Mouse (Mus musculus) megakaryocyte-erythroid progenitor cell, adult 5-6 weeks (primary cell): ENCODE results near the gene Cpeb1. TPM values are rescaled to one million over a fixed set of nuclear protein-coding genes. Genes with fewer than 3 reads are reported as not detected.

Experiments used
- ATAC-seq: replicated peaks from 2 replicates; pipeline ENCODE4 v1.8.0; 2016; ENCODE audit warnings: mild to moderate bottlenecking, inconsistent platforms; ENCODE audit not compliant: severe bottlenecking, poor library complexity, low FRiP score, low TSS enrichment
- total RNA-seq, 2 experiments: library from RNA; stranded (forward) in 1 of 2; stranded (reverse) in 1 of 2; fragments of 200-1000, 215-1000 nt in 1 of 2; fragments of >200 nt in 1 of 2; fragmentation: Nextera tagmentation in 1 of 2; gene quantifications; 2 replicates each; pipeline ENCODE4 v1.2.3; 2014 to 2017

Gene Cpeb1
- total RNA-seq, 2 experiments from 2014 or later, result not detected

DNA sequence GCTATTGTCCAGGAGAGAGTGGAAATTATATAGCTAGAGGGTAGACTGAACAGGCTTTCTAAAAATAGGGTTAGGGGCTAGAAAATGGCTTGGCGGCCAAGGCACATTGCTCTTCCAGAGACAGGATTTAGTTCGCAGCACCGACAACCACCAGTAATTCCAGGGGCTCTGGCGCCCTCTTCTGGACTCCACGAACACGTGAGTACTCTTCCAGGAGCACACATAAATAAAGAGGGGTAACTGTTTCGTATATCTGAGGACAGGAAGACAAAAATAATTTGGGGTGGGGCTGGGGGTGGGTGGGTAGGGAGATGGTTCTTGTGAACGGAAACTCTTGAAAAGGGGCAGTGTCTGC is 118.9 kb downstream of the Cpeb1 start:
- no peak for ATAC-seq

DNA sequence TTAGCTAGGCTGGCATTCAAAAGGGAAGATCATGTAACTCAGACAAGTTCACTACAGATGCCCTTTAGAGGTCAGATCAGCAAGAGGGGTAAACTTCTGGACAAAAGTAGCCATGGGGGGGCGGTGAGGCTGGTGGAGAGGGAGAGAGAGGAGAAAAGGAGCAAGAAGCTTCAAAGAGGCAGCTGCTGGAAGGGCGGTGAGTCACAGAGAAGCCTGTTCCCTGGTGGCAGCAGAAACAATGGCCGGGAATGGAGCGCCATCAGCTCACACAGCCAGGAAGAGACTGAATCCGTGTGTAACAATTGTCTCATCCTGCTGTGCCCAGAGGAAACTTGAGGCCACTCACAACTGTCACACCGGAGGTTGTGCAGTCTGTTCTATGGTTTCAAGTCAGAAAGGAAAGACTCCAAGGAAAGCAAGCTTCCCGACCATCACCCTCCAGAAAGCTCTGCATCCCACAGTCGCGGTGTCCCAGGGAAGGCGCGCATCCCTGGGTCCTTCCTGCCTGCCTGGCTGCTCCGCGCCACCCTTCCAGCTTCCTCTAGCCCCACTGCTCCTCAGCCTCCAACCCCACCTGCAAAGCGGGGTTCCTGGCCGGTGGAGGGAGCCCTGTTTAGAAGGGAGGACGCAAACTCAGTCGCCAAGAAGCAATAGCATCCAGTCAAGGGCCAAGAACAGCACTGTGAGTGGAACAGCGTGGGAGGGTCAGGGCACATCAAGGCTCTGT is 119.4 kb downstream of the Cpeb1 start:
- ATAC-seq, result no peak

DNA sequence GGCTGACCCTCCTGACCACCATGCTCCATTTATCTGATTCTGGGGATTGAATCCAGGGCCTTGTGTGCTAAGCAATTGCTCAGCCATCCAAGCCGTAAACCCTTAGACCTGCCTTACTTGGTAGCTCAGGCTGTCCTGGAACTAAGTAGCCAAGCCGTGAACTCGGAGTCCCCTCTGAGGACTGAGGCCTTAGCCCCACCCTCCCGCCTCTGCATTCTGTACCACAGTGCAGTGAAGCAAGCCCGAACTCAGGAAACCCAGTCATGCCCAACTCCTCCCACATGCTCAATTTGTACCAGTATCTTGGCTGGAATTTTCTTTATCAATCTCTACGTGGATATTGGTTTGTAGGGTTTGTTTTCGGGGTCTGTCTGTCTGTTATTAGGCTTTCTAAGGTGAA is 123.4 kb downstream of the Cpeb1 start:
- no peak for ATAC-seq

DNA sequence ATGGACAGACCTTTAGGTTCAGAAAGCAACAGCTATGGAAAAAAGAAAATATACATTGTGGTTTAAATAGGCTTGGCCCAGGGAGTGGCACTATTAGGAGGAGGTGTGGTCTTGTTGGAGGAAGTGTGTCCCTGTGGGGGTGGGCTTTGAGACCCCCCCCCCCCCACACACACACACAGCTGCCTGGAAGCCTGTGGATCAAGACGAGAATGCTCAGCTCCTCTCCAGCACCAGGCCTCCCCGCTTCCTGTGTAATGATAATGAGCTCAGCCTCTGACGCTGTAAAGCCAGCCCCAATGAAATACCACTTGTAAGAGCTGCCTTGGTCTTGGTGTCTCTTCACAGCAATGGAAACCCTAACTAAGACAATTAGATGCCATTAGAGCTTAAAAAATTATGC is 124.5 kb downstream of the Cpeb1 start:
- no peak for ATAC-seq

DNA sequence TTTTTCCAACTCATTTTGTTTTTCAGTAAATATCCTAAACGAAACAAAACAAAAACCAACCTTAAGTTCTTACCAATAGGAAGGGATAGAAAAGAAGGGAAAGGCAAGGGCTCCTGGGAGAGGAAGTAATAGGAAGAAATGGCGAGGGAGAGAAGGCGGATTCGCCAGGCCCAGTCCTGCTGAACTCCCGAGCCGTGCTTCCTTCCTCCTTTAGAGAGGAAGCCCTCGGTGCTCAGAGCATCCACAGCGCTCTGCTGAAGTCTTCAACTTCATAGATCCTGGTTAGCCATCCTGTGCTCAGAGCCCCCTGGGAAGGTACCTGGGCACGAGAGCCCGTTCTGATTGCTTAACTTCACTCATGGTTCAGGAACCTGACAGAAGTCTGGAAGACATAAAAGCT is 127.6 kb downstream of the Cpeb1 start:
- ATAC-seq, result no peak

DNA sequence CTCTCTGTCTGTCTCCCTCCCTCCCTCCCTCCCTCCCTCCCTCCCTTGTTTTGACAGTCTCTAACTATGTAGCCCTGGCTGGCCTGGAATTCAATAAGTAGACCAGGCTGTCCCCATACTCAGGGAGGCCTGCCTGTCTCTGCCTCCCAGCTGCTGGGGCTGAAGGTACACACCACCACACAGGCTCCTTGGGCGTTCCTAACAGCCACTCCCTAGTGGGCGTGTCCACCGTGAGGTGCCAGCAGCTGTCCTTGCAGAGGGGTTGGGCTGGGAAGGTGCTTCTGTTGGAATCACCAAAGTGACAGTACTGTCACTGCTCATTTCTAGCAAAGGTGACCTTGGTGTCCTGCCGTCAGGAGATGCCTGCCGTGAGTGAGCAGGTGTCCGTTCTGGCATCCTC is 128.4 kb downstream of the Cpeb1 start:
- peak; percentile 76 for ATAC-seq

DNA sequence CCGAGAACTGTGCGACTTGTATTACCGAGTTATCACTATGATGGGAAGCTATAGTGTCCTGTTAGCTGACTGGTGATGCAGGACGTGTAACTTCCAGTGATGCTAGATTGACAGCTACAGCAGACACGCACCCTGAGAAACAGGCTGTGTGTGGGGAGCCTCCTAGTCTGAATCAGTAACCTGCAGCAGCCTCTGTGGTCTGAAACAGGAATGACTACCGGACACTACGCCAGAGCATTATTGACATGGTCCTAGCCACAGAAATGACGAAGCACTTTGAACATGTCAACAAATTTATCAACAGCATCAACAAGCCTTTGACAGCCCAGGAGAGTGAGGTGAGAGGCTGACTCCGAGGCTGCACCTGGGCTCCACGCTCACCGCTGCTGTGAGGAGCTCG is 129.2 kb downstream of the Cpeb1 start:
- no peak for ATAC-seq

DNA sequence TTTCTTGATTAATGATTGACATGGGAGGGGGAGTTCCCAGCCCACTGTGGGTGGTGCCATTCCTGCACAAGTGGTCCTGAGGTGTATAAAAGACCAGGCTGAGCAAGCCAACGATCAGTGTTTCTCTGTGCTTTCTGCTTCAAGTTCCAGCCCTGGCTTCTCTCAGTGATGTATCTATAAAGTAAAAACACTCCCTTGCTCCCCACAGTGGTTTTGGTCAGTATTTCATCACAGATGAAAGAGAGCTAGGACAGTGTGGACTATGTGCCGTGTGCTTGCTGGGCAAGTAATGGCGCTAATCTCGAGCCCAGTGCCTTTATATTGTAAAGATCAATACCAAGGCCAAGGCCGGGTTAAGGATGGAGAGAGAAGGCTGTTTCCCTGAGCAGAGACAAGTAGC is 133.5 kb downstream of the Cpeb1 start:
- ATAC-seq, result no peak

DNA sequence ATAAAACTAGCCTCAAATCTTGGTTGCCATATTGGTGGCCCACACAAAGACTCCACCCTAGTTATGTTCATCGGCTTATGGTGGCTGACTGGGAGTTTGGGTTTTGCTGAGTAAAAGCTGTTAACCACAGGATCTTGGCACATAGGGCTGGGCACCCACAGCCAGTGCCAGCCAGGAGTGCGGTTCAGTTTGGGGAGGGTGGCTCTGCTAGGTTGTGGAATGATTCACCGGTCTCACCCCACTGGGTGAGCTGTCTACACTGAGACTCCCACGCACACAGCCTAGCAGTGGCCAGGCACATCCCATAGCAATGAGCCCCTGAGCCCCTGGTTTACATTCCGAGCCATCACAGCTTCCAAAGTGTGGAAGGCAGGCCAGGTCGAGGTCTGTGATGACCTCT is 135.5 kb downstream of the Cpeb1 start:
- 0 out of 2 replicates have a peak, but pooled peaks have one; percentile 48 for ATAC-seq

DNA sequence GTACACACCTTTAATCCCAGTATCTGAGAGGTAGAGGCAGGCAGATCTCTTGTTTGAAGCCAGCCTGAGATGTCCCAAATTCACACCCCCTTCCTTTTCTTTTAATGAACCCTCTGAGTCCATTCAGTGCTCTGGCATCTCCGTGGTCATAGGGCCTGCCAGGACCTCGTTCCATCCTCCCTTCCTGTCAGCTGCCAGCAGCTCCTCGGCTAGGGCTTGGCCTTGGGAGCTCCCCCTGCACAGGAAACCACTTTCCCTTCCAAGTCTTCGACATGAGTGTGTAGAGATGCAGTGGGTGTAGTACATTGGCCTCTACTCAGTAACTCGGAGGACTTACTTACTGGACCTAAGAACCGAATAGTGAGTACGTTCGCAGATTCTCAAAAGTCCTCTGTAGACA is 139.7 kb downstream of the Cpeb1 start:
- ATAC-seq, result no peak

DNA sequence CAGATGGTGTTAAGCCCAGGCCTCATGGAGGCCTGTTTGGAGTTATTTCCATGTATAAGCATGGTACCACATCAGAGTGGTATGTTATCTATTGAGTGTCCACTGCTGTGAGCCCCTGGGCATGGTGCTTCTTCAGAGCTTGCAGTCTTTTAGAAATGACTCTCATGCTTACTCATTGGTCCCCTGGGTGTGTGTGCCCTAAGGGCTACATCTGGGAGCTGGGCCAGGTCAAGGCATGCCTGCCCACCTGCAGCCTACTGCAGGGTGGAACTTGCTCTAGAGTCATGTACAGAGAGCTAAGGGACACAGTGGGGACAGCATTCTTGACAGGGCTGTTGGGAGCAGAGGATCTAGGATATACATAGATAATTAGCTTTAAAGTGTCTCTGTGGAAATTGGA is 143.7 kb downstream of the Cpeb1 start:
- ATAC-seq, result no peak

DNA sequence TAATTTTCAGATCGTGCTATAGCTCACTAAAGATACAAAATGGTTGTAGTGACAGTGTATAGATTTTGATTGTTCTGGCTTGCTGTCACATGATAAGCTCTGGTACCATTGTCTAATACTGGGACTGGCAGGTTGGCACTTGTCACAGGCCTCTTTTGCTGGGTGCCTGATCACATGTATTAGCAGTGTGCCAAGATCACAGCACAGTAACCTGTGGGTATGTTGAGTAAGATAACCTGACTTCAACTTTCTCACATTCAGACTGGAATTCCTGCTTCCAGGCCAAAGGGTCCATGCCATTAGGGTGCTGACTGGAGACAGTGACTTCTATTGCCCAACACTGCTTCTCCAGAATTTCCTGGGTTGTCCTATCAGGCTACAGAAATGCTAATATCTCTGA is 144.1 kb downstream of the Cpeb1 start:
- no peak for ATAC-seq

DNA sequence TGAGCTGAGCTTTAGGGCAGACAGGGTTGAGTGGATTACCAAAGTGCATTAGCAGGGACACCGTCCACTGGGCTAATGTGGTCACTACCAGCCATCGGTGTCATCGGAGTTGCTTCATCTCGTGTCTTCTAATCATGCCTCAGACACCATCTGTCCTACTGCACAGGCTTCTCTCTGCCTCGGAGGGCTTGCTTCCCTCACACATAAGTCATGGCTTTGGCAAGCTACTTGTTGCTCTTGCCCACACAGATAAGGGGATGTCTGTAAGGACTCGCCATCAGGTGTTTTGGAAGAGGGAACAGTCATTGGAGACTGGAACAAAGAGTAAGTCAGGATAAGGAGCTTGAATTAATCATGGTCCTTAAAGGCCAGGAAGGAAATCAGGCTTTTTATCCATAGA is 146.0 kb downstream of the Cpeb1 start:
- no peak for ATAC-seq

DNA sequence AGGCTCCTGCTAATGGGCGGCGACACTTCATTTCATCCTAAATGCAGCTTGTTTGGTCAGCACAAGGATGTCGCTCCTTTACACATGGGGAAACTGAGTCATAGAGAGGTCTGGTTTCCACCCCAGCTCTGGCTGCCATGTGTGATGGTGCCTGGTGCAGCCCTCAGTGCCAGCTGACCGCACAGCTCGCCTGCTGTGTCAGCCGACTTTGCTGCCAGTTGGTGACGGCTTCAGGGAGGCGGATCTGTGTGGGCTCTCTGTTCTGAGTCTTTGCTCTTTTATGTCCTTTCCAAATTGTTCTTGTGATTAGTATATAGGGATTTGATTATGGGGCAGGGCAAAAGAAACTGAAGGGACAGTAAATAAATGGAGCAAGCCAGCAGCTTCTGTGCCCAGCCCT is 147.5 kb downstream of the Cpeb1 start:
- no peak for ATAC-seq

DNA sequence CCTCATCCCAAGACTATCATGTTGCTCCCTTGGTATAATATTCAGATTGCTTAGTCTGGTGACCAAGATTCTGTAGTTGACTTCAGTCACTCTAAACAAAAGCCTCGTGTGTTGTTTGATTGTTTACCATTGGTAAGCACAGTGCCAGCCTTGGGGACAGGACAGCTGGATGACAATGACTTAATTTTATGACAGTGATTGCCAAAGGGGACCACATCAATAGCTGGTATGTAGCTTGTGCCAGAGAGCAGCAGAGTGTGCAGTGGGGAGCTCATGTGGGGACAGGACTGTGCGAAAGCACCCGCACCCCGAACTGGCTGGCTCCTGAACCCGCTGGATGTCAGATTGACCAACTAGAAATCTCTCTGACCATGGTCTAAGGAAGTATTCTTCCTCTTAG is 150.6 kb downstream of the Cpeb1 start:
- ATAC-seq, result no peak

DNA sequence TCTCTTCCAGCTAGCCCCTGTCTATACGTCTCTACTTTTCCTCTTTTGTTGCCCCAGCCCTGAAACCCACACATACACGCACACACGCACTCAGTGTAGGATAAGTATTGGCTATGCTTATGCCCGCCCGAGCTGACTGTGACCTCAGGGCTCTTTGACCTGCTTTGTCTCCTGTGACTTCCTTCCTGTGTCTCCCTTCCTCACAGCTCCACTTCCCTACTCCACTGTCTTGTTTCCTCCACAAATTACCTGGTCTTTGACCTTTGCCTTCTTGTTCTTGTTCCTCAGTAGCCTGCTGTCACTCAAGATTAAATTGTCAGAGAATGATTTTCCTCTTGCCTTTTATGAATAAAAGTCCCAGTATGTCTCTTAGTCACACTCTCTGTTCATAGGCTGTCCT is 151.2 kb downstream of the Cpeb1 start:
- ATAC-seq, result no peak

DNA sequence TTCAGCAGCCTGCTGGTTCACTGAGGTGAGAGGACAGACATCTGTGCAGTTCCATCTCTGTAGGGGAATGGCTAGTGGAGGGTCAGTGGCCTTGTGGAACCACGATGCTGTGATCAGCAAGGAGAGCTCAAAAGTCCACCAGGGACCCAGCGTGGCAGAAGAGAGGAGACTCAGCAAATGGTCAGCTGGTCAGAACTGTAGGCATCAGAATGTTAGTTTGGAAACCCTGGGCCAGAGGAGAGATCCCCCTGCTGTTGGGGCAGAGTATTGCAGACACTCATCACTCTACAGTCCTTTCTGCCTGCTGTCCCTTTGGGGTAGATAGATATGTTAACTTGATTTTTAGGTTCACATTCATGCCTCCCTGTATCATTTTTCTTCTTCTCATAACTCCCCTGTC is 151.6 kb downstream of the Cpeb1 start:
- ATAC-seq, result peak; percentile 59; the same call in 1 of the 2 replicates

DNA sequence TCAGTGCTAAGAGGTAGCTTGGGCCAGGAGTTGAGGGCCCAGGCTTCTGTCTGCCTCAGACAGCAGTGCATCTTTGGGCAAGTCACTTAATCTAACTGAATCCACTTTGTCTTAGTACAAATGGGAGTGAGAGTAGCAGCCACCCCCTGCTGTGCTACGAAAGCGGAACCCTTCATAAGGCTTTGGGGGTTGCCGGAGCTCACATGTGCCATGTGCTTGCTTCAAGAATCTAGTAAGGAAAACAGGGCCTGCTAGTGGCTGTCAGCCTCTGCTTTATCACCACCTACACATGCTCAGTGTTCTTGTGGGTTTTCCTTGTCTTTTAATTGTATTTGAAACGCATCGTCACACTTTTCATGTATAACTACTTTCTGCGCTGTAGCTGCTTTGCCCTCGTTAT is 153.9 kb downstream of the Cpeb1 start:
- ATAC-seq, result no peak

DNA sequence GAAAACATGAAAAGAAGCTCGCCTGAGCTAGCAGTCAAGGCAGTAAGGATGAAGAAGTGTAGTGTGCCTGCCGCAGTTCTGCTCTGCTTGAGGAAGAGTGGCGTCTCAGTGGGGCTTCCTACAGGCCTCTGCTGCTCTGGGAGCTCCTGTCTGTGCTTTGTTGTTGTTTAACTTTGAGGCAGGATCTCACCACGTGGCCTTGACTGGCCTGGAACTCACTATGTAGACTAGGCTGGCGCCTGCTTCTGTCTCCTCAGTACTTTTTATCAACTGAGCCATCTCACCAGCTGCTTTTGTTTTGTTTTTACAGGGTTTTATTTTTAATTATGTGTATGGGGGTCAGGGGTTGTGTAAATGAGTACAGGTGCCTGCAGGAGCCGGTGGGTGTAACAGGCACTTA is 157.1 kb downstream of the Cpeb1 start:
- ATAC-seq, result no peak
